Comparison of ENCODE assay signal across 9 mouse cellular contexts in the genomic region with DNA sequence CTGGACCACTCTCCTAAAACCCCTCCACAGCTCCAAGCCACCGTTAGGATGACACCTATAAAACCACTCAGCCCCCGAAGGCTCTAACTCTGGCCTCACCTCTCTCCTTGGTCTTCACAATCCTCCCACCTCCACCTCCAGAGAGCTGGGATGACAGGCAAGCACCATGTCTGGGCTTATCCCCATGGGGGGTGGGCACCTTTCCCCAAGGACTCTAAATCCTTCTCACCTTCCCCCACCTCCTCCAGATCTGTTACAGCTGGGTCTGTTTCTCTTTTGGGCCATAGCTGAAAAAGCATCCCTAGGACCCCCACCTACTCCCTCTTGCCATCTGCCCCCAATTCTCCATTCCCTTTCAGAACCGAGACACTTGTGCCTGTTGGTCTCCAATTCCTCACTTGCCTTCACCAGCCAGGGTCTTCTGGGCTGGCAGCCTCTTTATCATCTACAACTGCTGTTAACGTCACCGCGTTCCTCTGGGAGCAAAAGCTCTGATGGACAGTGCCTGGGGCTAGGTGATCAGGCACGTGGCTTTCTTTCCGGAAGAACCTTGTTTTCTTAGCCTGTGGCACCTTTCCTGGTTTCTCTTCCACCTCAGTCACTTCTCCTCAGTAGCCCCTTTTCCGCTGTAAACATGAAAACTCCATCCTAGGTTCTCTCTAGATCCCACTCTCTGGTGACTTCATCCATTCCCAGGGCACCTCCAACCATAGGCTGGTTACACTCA. TPM values are rescaled to one million over a fixed set of nuclear protein-coding genes. Genes with fewer than 3 reads are reported as not detected.
DNase-seq lines count a peak whose midpoint lies in the region; ATAC-seq and TF ChIP-seq lines count a peak whose summit lies in the region.
"Had no signal": no experiment of that assay in that cellular context is flagged by ENCODE, and none has a peak within 500 bp of the region (broad histone marks: within the 10 kb centered on the region; RNA-seq: fewer than 3 reads in every experiment).

No protein-coding gene starts in this region.

- peak; percentile 63 for DNase-seq in cerebellum, adult 11-12 months
- no peak for DNase-seq in cerebellum, postnatal 10 days
- no peak for DNase-seq in layer of hippocampus, adult 11-12 months (ENCODE audit: low spot score)
- DNase-seq: kidney, postnatal 4 days had no signal

- no peaks in the 10 kb centered on the region for H3K27me3 ChIP-seq in megakaryocyte, embryonic 14.5 days (replicated peaks)
- no peaks in the 10 kb centered on the region for H3K27me3 ChIP-seq in limb, embryonic 12.5 days
- no peaks in the 10 kb centered on the region for H3K27me3 ChIP-seq in small intestine, adult 2 months (ENCODE audit: control insufficient read depth, insufficient read depth, low read length)

- TF ChIP-seq POLR2A in small intestine, adult 2 months (IDR thresholded peaks at IDR 0.05; ENCODE audit: low read depth, low read length) = no peak

- H3K4me1 ChIP-seq in megakaryocyte, embryonic 14.5 days = peaks cover 70% of the 10 kb centered on the region
- H3K4me1 ChIP-seq in limb, embryonic 12.5 days (replicated peaks) = peaks cover 40% of the 10 kb centered on the region
- H3K4me1 ChIP-seq in small intestine, adult 2 months (ENCODE audit: control insufficient read depth, insufficient read depth, insufficient read length, low read length) = peaks cover 37% of the 10 kb centered on the region

- no peaks in the 10 kb centered on the region for H3K9me3 ChIP-seq in megakaryocyte, embryonic 14.5 days
- no peaks in the 10 kb centered on the region for H3K9me3 ChIP-seq in limb, embryonic 12.5 days

- 65% methylated on average over 9 of the region's 9 CpGs for WGBS in limb, embryonic 12.5 days
- 29% methylated on average over 9 of the region's 9 CpGs for whole genome bisulfite sequencing in small intestine, adult 2 months

- peak overlapping the region; percentile 98 for H3K4me3 ChIP-seq in megakaryocyte, embryonic 14.5 days (replicated peaks)
- H3K4me3 ChIP-seq in limb, embryonic 12.5 days (replicated peaks) = peak overlapping the region; percentile 82
- peak overlapping the region; percentile 35 for H3K4me3 ChIP-seq in small intestine, adult 2 months (ENCODE audit: low read depth, low read length)

- no peak for TF ChIP-seq CTCF in small intestine, adult 2 months (IDR thresholded peaks at IDR 0.05; ENCODE audit: extremely low read depth, insufficient read length, insufficient replicate concordance, low read depth, low read length)

- peak overlapping the region; percentile 77; the same call in 1 of the 2 replicates for H3K9ac ChIP-seq in limb, embryonic 12.5 days (replicated peaks)

- H3K27ac ChIP-seq in limb, embryonic 12.5 days = no peak overlapping the region
- H3K27ac ChIP-seq in small intestine, adult 2 months (ENCODE audit: insufficient read depth, low read depth, low read length) = peak overlapping the region; percentile 83

- ATAC-seq in megakaryocyte, adult 5-6 weeks (ENCODE audit: poor library complexity, severe bottlenecking) = no peak
- ATAC-seq in limb, embryonic 12.5 days (ENCODE audit: insufficient number of reproducible peaks, insufficient read depth, low FRiP score, low TSS enrichment, low read depth) = no peak
- no peak for ATAC-seq in megakaryocyte progenitor cell, adult 5-6 weeks (replicated peaks; ENCODE audit: poor library complexity)

- H3K36me3 ChIP-seq in megakaryocyte, embryonic 14.5 days (replicated peaks; ENCODE audit: low read length) = peaks cover 41% of the 10 kb centered on the region
- peaks cover 37% of the 10 kb centered on the region for H3K36me3 ChIP-seq in limb, embryonic 12.5 days
- peaks cover 17% of the 10 kb centered on the region for H3K36me3 ChIP-seq in small intestine, adult 2 months (ENCODE audit: control insufficient read depth, insufficient read depth, low read length)

- peak overlapping the region; percentile 76 for H3K4me2 ChIP-seq in limb, embryonic 12.5 days

RNA-seq across cellular contexts. Expression of a gene that starts 1.7 kb away (rescaled TPM):
- 55.6 and 70.0 TPM in 2 replicates for polyA plus RNA-seq in megakaryocyte, embryonic 14.5 days (2012; ENCODE audit: insufficient read depth, low replicate concordance)
- 39.9 and 51.4 TPM in 2 replicates for total RNA-seq in megakaryocyte, adult 5-6 weeks (2015)
- 31.6 and 33.1 TPM in 2 replicates for total RNA-seq in megakaryocyte, adult 5-6 weeks (2017)
- 126 TPM in 2 replicates for polyA plus RNA-seq in limb, embryonic 12.5 days (2016; fragmentation: Nextera tagmentation; extraction: Ambion mirVana)
- 121 and 278 TPM in 2 replicates for polyA plus RNA-seq in small intestine, adult 2 months (2012; rRNA removed)
- 74.8 and 80.5 TPM in 2 replicates for total RNA-seq in megakaryocyte progenitor cell, adult 5-6 weeks (2015)
- 68.3 and 78.9 TPM in 2 replicates for total RNA-seq in megakaryocyte progenitor cell, adult 5-6 weeks (2017)

RNA-seq across cellular contexts. Expression of a gene that starts 33.6 kb away (rescaled TPM):
- 2.9 and 5.3 TPM in 2 replicates for polyA plus RNA-seq in megakaryocyte, embryonic 14.5 days (2012; ENCODE audit: insufficient read depth, low replicate concordance)
- 0.02 and 0.07 TPM in 2 replicates for total RNA-seq in megakaryocyte, adult 5-6 weeks (2015)
- total RNA-seq in megakaryocyte, adult 5-6 weeks (2017) = 0.40 and 0.69 TPM in 2 replicates
- polyA plus RNA-seq in limb, embryonic 12.5 days (2016; fragmentation: Nextera tagmentation; extraction: Ambion mirVana) = 22.1 and 35.2 TPM in 2 replicates
- 0.74 and 0.85 TPM in 2 replicates for polyA plus RNA-seq in small intestine, adult 2 months (2012; rRNA removed)
- 1.1 and 1.3 TPM in 2 replicates for total RNA-seq in megakaryocyte progenitor cell, adult 5-6 weeks (2015)
- total RNA-seq in megakaryocyte progenitor cell, adult 5-6 weeks (2017) = 3.8 and 6.0 TPM in 2 replicates

RNA-seq across cellular contexts. Expression of a gene that starts 36.2 kb away (rescaled TPM):
- 3.3 and 5.6 TPM in 2 replicates for polyA plus RNA-seq in megakaryocyte, embryonic 14.5 days (2012; ENCODE audit: insufficient read depth, low replicate concordance)
- 0.11 and 0.25 TPM in 2 replicates for total RNA-seq in megakaryocyte, adult 5-6 weeks (2015)
- total RNA-seq in megakaryocyte, adult 5-6 weeks (2017) = 0.24 TPM in 1 of 2 replicates, not detected in the other
- 10.8 and 11.3 TPM in 2 replicates for polyA plus RNA-seq in limb, embryonic 12.5 days (2016; fragmentation: Nextera tagmentation; extraction: Ambion mirVana)
- 0.52 and 0.68 TPM in 2 replicates for polyA plus RNA-seq in small intestine, adult 2 months (2012; rRNA removed)
- 1.6 and 2.1 TPM in 2 replicates for total RNA-seq in megakaryocyte progenitor cell, adult 5-6 weeks (2015)
- 0.21 and 0.78 TPM in 2 replicates for total RNA-seq in megakaryocyte progenitor cell, adult 5-6 weeks (2017)

RNA-seq across cellular contexts. Expression of a gene that starts 43.2 kb away (rescaled TPM):
- 0.06 and 1.4 TPM in 2 replicates for polyA plus RNA-seq in megakaryocyte, embryonic 14.5 days (2012; ENCODE audit: insufficient read depth, low replicate concordance)
- 0.18 TPM in 1 of 2 replicates, not detected in the other for total RNA-seq in megakaryocyte, adult 5-6 weeks (2015)
- total RNA-seq in megakaryocyte, adult 5-6 weeks (2017) = 0.04 and 0.11 TPM in 2 replicates
- 0.26 and 0.32 TPM in 2 replicates for polyA plus RNA-seq in limb, embryonic 12.5 days (2016; fragmentation: Nextera tagmentation; extraction: Ambion mirVana)
- polyA plus RNA-seq in small intestine, adult 2 months (2012; rRNA removed) = 0.05 and 0.14 TPM in 2 replicates
- 0.67 TPM in 1 of 2 replicates, not detected in the other for total RNA-seq in megakaryocyte progenitor cell, adult 5-6 weeks (2015)
- total RNA-seq in megakaryocyte progenitor cell, adult 5-6 weeks (2017) = 0.20 TPM in 1 of 2 replicates, not detected in the other

RNA-seq across cellular contexts. Expression of a gene that starts 47.8 kb away (rescaled TPM):
- polyA plus RNA-seq in megakaryocyte, embryonic 14.5 days (2012; ENCODE audit: insufficient read depth, low replicate concordance) = not detected in 2 replicates
- 0.04 TPM in 1 of 2 replicates, not detected in the other for total RNA-seq in megakaryocyte, adult 5-6 weeks (2015)
- total RNA-seq in megakaryocyte, adult 5-6 weeks (2017) = 0.28 TPM in 1 of 2 replicates, not detected in the other
- 0.12 and 0.14 TPM in 2 replicates for polyA plus RNA-seq in limb, embryonic 12.5 days (2016; fragmentation: Nextera tagmentation; extraction: Ambion mirVana)
- not detected in 2 replicates for polyA plus RNA-seq in small intestine, adult 2 months (2012; rRNA removed)
- total RNA-seq in megakaryocyte progenitor cell, adult 5-6 weeks (2015) = 0.02 TPM in 1 of 2 replicates, not detected in the other
- total RNA-seq in megakaryocyte progenitor cell, adult 5-6 weeks (2017) = 0.25 TPM in 1 of 2 replicates, not detected in the other

Comparison
In these comparisons a context has a peak if more than half of its experiments do, and no peak if none do; other contexts are left out.
1. H3K4me3 ChIP-seq: peak in every context shown above with its lines; median percentile 98 in megakaryocyte, embryonic 14.5 days; 82 in limb, embryonic 12.5 days; 35 in small intestine, adult 2 months.